Mouse (Mus musculus) splenic B cell, adult 2 months (primary cell): ENCODE data around the gene Sept9.
A peak's percentile ranks its signal among the peaks of the same experiment; 100 is the strongest.

Source experiments
- DNase-seq: peaks from one replicate; pipeline ENCODE4 v3.0.0-alpha.2; 2011; ENCODE audit warnings: low read depth, low spot score
- H3K27me3 ChIP-seq: 2 replicates; pipeline ENCODE4 v1.6.1; 2012; ENCODE audit warnings: mild to moderate bottlenecking, low read length, moderate library complexity, mixed read lengths; ENCODE audit not compliant: control insufficient read depth, poor library complexity, insufficient read depth, severe bottlenecking
- H3K36me3 ChIP-seq: 2 replicates; pipeline ENCODE4 v1.6.1; 2012; ENCODE audit warnings: mild to moderate bottlenecking, low read length, moderate library complexity, mixed read lengths; ENCODE audit not compliant: control insufficient read depth, poor library complexity, insufficient read depth, severe bottlenecking

The Sept9 gene

DNA sequence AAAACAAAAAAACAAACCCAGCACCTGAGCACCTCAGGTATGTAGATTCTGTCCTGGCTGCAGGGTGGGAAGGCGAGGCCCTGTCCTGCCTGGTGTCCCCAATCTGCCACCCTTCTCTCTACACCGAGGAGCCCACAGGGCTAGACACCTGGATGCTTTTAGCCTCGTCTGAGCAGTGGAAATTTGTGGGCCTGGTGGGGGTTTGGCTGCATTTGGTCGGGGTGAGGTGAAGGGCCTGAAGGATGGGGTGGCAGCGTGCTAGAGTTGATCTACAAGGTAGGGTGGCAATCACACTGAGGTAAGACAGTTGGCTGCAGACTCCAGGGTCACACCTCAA, 125.6 kb downstream of the Sept9 start:
- no peaks in the 10 kb centered on the region for H3K27me3 ChIP-seq
- DNase-seq, result no peak
- H3K36me3 ChIP-seq, result no peaks in the 10 kb centered on the region; the same call in 1 of the 2 replicates

DNA sequence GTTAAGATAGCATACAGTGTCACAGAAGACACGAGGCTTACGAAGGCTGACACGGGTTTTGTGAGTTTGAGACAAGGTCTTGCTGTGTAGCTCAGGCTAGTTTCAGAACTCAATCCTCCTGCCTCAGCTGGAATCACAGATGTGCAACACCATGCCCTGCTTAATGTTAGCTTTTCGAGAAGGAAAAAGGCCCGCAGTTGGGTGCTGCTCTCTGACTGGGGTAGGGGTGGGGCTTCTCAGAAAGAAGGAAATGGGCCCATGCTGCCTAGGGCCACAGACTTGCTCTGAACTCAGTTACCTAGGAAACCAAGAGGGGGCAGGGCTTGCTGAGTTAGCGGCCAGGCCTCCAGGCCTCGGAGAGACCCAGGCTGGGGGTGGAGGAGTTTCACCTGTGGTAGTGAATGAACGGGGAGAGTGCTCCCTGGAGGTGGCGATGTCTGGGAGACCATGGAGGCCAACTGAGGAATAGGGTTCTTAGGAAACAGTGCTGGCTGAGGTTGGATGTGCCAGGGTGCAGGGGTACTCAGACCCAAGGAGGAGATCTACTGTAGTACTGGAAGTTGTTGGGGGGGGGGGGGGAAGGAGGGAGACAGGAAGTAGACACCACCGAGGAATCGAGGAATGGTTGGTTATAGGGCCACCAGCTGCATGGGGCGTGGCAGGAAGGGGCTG, 126.1 kb downstream of the Sept9 start:
- peak; percentile 86 for DNase-seq

DNA sequence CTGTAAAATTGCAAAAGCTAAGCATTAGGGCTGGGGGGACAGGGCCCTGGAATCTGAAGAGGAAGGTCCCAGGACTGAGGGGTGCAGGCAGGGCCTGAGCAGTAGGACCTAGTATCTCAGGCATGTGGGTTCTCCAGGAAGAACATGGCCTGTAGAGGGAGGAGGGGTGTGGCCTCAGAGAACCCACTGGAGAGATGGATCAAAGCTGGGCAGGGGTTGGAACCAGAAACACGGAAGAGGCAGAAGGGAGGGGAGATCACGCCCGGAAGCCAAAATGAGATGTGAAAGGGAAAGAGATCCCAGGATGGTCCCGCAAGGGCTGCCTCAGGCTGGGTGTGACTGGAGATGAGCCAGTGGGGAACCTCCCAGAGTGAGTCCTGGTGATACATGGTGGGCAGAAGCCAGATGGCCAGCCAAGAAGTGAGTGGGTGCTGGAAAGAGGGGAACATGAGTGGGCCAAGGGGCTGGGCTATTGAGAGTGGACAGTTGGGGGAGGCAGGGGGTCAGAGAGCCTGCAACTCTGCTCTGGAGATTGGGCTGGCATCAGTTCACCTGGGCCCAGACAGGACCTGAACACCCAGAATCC, 126.8 kb downstream of the Sept9 start:
- Histone ChIP-seq H3K27me3 (no peaks in the 10 kb centered on the region), H3K36me3 (no peaks in the 10 kb centered on the region; the same call in 1 of the 2 replicates)
- DNase-seq, result no peak

More for the DNA sequence above, 126.1 kb downstream of the Sept9 start:
- H3K27me3 ChIP-seq, result no peaks in the 10 kb centered on the region
- H3K36me3 ChIP-seq, result no peaks in the 10 kb centered on the region; the same call in 1 of the 2 replicates

DNA sequence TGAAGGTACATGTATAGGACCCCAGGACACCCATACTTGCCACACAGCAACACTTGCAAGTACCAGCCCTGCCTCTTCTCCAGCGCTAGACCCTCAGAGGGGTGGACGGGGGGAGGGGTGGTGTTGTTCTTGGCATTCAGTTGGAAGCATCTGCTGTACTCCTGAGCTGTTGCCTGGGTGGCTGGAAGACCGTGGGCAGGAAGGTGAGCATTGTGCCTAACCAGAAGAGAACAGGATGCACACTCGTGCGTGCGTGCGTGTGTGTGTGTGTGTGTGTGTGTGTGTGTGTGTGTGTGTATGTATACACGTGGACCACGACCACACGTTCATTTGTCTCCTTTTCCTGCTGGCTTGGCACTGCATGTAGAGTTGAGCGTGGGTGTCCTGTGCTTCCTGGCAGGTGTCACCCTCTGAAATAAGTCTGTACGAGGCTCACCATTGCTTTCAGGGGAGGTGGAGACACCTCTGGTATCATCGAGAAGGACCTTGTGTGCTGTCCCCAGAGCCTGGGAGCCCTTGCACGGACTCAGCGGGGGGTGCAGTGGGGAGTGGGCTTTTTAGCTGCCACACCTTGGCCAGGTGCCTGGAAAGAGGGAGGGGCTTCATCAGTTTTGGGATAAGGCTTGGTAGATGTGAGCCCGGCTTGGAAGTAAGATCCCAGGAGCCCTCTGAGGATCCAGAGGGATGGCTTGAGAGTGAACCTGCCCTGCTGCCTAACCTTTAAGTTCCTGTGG, 127.6 kb downstream of the Sept9 start:
- DNase-seq, result peak; percentile 80
- no peaks in the 10 kb centered on the region for H3K27me3 ChIP-seq
- H3K36me3 ChIP-seq, result no peaks in the 10 kb centered on the region; the same call in 1 of the 2 replicates

DNA sequence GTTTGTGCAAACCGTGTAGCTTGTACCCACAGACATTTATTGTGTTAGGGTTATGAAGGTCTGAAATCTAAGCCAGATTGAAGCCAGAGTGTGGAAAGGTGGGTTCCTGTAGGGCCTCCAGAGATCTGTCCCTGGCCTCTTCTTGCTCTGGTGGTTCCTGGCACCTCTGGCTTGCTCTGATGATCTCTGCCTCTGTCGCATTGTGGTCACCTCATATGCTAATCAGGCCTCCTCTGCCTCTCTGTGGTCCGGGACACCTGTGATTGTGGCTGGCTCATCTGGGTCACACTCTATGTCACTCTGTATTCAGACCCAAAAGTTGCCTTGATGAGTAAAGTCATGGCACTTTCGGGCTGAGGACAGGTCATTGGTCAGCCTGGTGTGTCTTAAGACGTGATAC, 128.2 kb downstream of the Sept9 start:
- H3K36me3 ChIP-seq, result no peaks in the 10 kb centered on the region
- peak; percentile 76 for DNase-seq
- no peaks in the 10 kb centered on the region for H3K27me3 ChIP-seq

DNA sequence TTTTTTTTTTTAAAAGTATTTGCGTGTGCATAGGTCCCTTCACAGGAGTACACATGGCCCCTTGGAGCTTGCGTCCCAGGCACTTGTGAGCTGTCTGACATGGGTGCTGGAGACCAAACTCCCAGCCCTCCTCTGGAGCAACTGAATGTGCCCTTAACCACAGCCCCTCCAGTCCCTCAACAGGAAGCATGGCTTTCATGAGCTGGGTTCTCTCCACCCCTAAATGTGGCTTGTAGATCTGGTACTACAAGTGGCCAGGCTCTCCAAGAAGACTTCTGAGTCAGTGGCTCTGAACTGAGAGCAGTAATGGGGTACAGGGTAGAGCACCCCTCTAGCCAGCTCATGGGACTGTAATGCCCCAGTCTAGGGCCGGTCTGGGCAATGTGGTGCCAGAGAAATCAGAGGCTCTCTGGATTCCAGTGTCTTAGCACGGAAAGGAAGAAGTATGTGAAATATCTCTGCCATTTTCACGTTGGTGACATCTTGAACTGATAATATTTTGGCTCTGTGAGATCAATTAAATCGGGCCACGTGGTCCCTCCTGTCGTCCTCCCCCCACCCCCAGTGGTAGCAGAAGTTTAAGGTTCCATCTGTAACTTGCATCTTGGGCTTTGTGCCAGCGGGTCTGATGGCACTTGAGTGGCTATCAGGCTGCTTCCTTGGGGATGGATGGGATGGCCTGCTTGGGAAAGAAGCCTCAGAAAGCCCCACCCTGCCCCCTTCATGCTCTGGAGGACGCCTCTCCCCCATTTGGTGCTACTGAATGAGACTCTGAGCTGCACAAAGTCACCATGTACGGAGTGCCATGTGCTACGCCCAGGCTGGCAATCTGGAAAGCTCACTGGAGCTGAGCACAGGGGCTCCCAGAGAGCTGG, 130.9 kb downstream of the Sept9 start:
- H3K27me3 ChIP-seq, result no peaks in the 10 kb centered on the region
- no peaks in the 10 kb centered on the region for H3K36me3 ChIP-seq
- DNase-seq, result no peak

DNA sequence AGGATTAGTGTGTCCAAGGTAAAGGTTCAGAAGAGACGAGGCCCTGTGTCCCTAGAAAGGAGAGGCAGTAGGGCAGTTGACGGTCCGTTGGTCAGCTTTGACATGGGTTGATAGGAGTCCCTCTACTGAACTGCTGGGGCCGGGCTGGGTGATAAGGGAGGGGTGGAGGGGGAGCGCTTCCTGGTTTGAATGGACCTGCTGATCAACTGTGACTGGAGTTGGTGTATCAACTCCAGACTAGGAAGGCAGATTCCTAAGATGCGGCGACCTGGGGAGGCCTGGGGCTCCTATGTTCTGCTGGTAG, 131.4 kb downstream of the Sept9 start:
- Histone ChIP-seq H3K36me3 (no peaks in the 10 kb centered on the region), H3K27me3 (no peaks in the 10 kb centered on the region)
- DNase-seq, result no peak

DNA sequence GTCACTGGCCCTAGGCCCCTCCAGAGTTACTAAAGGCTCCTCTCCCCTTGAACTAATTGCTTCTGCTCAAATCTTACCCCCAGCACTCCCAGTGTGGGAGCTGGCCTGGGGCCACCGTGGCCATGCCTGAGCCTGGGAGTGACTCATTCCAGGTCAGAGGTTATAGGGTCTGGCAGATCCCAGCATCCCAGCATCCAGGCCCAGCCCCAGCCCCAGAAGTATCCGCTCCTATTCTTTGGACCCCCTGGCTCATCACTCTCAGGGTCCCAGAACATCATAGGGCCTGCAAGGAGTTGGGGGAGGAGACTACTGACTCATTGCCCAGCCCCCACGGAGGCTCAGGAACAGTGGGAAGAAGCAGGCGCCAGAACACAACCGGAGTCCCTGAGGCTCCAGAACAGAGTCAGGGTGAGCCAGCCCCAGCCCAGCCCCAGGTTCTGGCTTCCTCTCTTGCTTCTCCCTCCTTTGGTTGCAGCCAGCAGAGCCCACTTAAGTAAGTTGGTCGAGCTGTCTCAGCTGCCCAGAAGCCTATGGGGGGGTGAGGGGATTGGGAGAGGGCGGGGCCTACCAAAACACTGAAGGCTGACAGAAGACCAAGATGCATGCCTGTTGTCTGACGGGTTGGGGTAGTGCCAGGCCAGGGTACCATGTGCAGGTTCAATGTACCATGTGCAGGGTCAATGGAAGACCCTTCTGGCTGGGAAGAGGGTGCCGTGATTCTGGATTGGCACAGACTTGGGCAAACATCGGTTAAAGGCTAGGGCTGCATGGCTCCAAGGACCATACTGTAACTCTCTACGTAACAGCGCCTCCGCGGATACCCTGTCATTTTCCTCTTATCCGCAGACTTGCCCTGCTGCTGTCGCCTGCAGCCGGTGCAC, 132.1 kb downstream of the Sept9 start:
- H3K36me3 ChIP-seq, result no peaks in the 10 kb centered on the region
- DNase-seq, result no peak

DNA sequence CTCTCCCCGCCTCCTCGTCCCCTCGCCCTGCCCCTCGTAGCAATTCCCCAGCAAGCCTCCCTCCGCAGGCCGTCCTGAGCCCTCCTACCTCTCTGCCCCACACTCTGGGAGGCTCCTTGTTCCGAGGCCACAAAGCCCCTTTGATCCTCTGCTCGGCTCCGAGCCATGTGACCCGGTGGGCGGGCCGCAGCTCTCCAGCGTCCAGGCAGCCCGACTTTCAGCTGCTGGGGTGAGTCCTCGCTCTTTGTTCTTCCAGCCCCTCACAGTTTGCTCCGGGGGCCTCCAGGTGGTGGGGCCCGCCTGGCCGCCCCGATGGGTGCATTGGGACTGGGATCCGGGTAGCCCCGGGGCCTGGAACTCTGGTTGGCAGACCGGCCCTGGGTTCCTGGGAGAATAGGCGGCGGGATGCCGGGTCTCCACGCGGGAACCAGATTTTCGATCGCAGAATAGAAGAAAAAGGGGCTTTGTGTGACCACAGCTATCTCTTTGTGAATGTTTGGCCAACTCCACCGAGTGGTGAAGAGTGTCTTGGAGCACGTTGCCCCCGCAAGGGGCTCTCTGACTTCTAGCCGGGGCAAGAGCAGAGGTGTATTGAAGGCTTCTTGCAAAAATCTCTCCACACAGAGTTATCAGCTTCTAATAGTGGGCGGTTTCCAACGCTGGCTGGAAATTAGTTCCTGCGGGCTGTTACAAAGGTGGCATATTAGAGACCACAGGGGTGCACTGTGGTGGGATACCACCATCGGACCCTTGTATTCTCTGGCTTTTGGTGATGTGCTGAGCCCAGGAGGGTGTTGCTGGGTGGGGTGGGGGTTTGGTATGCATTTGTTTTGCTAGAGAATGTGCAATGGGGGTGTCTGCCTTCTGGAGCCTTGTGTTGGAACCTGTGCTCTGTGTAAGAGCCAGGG, 133.0 kb downstream of the Sept9 start:
- Histone ChIP-seq H3K36me3 (no peaks in the 10 kb centered on the region), H3K27me3 (no peaks in the 10 kb centered on the region)
- DNase-seq, result peak; percentile 34

More for the DNA sequence above, 132.1 kb downstream of the Sept9 start:
- H3K27me3 ChIP-seq, result no peaks in the 10 kb centered on the region

DNA sequence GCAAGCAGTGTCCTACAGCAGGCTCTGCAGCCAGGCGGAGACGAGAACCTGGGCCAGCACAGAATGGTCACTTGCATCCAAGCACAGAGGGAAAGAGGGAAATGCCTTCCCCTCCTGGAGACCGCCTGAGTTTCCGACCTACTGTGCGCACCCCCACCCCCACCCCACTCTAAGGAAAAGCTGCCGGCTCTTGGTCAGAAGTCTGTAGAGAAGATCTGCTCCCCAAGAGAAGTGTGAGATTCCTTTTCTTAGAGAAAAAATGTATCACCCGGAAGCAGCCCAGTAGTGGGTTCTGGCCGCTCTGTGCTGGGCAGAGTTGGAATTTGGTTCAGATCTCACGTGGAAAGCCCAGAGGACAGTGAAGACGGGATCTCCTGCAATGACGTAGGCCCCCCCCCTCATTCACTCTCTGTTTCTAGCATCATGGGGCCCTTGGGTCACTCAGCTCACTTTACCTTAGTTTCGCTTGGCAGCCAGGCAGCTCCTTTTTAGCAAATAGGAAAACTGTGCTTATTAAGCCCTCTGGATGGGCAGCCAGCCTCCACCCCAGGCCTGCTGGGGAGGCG, 133.8 kb downstream of the Sept9 start:
- H3K27me3 ChIP-seq, result no peaks in the 10 kb centered on the region
- DNase-seq, result no peak
- H3K36me3 ChIP-seq, result no peaks in the 10 kb centered on the region

DNA sequence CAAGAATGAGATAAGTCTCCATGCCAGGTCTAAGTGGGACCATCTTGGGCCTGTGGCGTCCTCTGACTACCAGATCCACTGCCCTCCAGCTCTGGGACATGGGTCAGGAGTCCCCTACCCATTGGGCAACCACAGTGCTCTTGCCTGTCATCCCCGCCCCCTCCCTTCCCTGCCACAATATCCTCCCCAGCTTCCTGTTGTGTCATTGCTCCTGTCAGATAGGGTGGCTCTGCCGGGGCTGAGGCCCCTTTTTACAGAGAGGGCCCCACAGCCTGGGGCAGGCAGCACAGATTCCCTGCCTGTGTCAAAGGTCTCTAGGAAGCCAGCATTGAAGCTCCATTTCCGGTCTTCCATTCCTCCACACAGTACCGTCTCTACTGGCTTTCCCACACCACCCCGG, 134.6 kb downstream of the Sept9 start:
- DNase-seq, result peak; percentile 53
- H3K27me3 ChIP-seq, result no peaks in the 10 kb centered on the region

DNA sequence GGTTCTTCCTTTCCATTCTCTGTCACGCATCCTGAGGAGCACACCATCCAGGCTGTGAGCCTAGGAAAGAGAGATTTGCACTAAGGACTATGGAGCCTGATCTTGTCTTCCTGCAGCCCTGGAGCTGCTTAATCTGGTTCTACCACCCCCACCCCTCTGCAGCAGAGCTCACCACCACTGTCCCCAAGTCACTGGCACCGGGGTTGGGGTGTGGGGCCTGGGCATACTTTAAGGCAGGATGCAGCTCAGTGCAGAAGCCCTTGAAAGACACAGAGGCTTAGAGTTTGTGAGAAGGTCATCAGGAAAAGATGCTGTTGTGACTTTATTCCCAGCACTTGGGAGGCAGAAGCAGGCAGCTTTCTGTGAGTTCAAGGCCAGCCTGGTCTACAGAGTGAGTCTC, 135.7 kb downstream of the Sept9 start:
- DNase-seq, result no peak
- Histone ChIP-seq H3K27me3 (no peaks in the 10 kb centered on the region), H3K36me3 (no peaks in the 10 kb centered on the region)

More for the DNA sequence above, 134.6 kb downstream of the Sept9 start:
- H3K36me3 ChIP-seq, result no peaks in the 10 kb centered on the region
